Mouse (Mus musculus) left cerebral cortex, adult 9 months (tissue): Measurements from ENCODE around the gene Cebpe.

Source experiments
- DNase-seq, 2 experiments: peaks; one replicate each; pipeline ENCODE4 v3.0.0; 2022; ENCODE audit warnings: low spot score in 2 of 2

The Cebpe gene

GRCm38 (mm10) chr14:54676290-54676689, 35.7 kb downstream of the Cebpe start:
- DNase-seq: no peak

GRCm38 (mm10) chr14:54674317-54674716, 37.7 kb downstream of the Cebpe start:
- no peak for DNase-seq

- DNase-seq: peak in 1 of 2 experiments; percentile 58
Observed at GRCm38 (mm10) chr14:54669381-54669780, 42.6 kb downstream of the Cebpe start.

GRCm38 (mm10) chr14:54664477-54665222, 47.3 kb downstream of the Cebpe start:
- DNase-seq: peak; percentile 59 to 73
